17 mouse cellular contexts compared by ENCODE assay signal in the genomic region with DNA sequence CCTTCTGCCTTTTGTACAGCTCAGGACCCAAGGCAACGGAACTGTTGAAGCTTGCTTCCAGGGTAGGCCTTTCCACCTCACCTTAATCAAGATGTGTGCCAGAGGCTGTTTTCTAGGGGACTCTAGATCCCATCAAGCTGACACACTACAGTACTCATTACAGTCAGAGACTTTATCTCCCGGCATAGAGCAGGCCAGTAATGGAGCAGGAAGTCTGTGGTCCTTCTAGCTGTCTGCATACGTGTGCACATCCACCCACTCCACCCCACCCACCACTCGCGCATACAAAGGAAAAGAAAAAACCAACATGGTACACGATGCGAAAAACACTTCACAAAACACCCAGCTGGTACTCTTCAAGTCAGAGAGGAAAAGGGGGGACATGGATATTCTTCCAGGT. TPM values are rescaled to one million over a fixed set of nuclear protein-coding genes. Genes with fewer than 3 reads are reported as not detected.
DNase-seq lines count a peak whose midpoint lies in the region; ATAC-seq and TF ChIP-seq lines count a peak whose summit lies in the region.
"Had no signal": no experiment of that assay in that cellular context is flagged by ENCODE, and none has a peak within 500 bp of the region (broad histone marks: within the 10 kb centered on the region; RNA-seq: fewer than 3 reads in every experiment).

No protein-coding gene starts in this region.

- no peak for TF ChIP-seq CTCF in forebrain, postnatal 0 days (IDR thresholded peaks at IDR 0.05; ENCODE audit: low read depth)

- H3K4me2 ChIP-seq in liver, embryonic 15.5 days = peak overlapping the region; percentile 40
- no peak overlapping the region for H3K4me2 ChIP-seq in forebrain, postnatal 0 days (ENCODE audit: low read depth)

- peak overlapping the region; percentile 36; the same call in 1 of the 2 replicates for H3K9ac ChIP-seq in liver, embryonic 15.5 days
- no peak overlapping the region for H3K9ac ChIP-seq in forebrain, postnatal 0 days

- peak; percentile 83 for DNase-seq in T-cell, adult 2 months (ENCODE audit: low spot score)
- peak; percentile 36 for DNase-seq in thymus, postnatal 0 days (ENCODE audit: low spot score)
- DNase-seq in forebrain, postnatal 0 days = no peak
- DNase-seq in left cerebral cortex, adult 11 months (ENCODE audit: low spot score) = no peak
- DNase-seq in adrenal gland, postnatal 36 days = no peak
- DNase-seq: cerebellum, adult 11 months; heart, adult 18-20 months; heart, postnatal 10 days; lung, postnatal 10 days; right cerebral cortex, postnatal 4 days had no signal

- WGBS in liver, embryonic 15.5 days (ENCODE audit: insufficient replicate concordance) = 25% methylated on average over 7 of the region's 7 CpGs
- 83% methylated on average over 7 of the region's 7 CpGs for WGBS in forebrain, postnatal 0 days

- ATAC-seq in CD4-positive, CD25-positive, alpha-beta regulatory T cell, adult 4 months = peak; percentile 94
- ATAC-seq in liver, embryonic 15.5 days (ENCODE audit: insufficient read depth) = 0 out of 2 replicates have a peak, but pooled peaks have one; percentile 25
- no peak for ATAC-seq in forebrain, postnatal 0 days
- ATAC-seq: hindbrain, postnatal 0 days; midbrain, embryonic 16.5 days had no signal

- peak overlapping the region; percentile 43; the same call in 1 of the 2 replicates for H3K27ac ChIP-seq in liver, embryonic 15.5 days (replicated peaks)
- H3K27ac ChIP-seq in forebrain, postnatal 0 days (ENCODE audit: low read depth, low read length) = no peak overlapping the region
- H3K27ac ChIP-seq: hindbrain, postnatal 0 days had no signal

- H3K4me1 ChIP-seq in liver, embryonic 15.5 days (replicated peaks) = peaks cover 73% of the 10 kb centered on the region
- no peaks in the 10 kb centered on the region for H3K4me1 ChIP-seq in forebrain, postnatal 0 days (ENCODE audit: insufficient read depth)

- no peak overlapping the region for H3K4me3 ChIP-seq in liver, embryonic 15.5 days (replicated peaks)
- H3K4me3 ChIP-seq in forebrain, postnatal 0 days (ENCODE audit: low read depth, low read length) = no peak overlapping the region

- no peaks in the 10 kb centered on the region for H3K9me3 ChIP-seq in liver, embryonic 15.5 days (replicated peaks)
- H3K9me3 ChIP-seq in forebrain, postnatal 0 days (ENCODE audit: low read length) = no peaks in the 10 kb centered on the region

- H3K27me3 ChIP-seq in liver, embryonic 15.5 days = no peaks in the 10 kb centered on the region
- no peaks in the 10 kb centered on the region for H3K27me3 ChIP-seq in forebrain, postnatal 0 days (ENCODE audit: insufficient read depth, low read length)

- no peaks in the 10 kb centered on the region for H3K36me3 ChIP-seq in liver, embryonic 15.5 days (replicated peaks)
- H3K36me3 ChIP-seq in forebrain, postnatal 0 days (ENCODE audit: insufficient read depth) = no peaks in the 10 kb centered on the region

RNA-seq across cellular contexts. Expression of a gene that starts 6.8 kb away (rescaled TPM):
- polyA plus RNA-seq in CD4-positive, CD25-positive, alpha-beta regulatory T cell, adult 4 months (2017; shearing (Covaris generic)) = 100 to 1,000 TPM; 101 to 103 TPM
- 6.7 and 6.8 TPM in 2 replicates for polyA plus RNA-seq in liver, embryonic 15.5 days (2015; fragmentation: Nextera tagmentation; extraction: Ambion mirVana)
- polyA plus RNA-seq in thymus, postnatal 0 days (2015; fragmentation: Nextera tagmentation; extraction: Ambion mirVana) = 26.6 and 26.7 TPM in 2 replicates
- 0.14 and 0.15 TPM in 2 replicates for total RNA-seq in forebrain, postnatal 0 days (2014; rRNA removed)
- 0.10 TPM in 1 of 2 replicates, not detected in the other for polyA plus RNA-seq in forebrain, postnatal 0 days (2015; fragmentation: Nextera tagmentation; extraction: Ambion mirVana)
- 1 to 10 TPM in 1 of 2 experiments, under 1 TPM in 1; 0.70 to 1.3 TPM for total RNA-seq in adrenal gland, postnatal 36 days (2021)
- polyA plus RNA-seq: midbrain, embryonic 16.5 days had no signal

RNA-seq across cellular contexts. Expression of a gene that starts 22.4 kb away (rescaled TPM):
- 10 to 100 TPM in 1 of 2 experiments, 1 to 10 TPM in 1; 7.5 to 15.2 TPM for polyA plus RNA-seq in CD4-positive, CD25-positive, alpha-beta regulatory T cell, adult 4 months (2017; shearing (Covaris generic))
- polyA plus RNA-seq in liver, embryonic 15.5 days (2015; fragmentation: Nextera tagmentation; extraction: Ambion mirVana) = 65.5 and 76.7 TPM in 2 replicates
- polyA plus RNA-seq in thymus, postnatal 0 days (2015; fragmentation: Nextera tagmentation; extraction: Ambion mirVana) = 0.99 and 1.4 TPM in 2 replicates
- total RNA-seq in forebrain, postnatal 0 days (2014; rRNA removed) = 0.54 and 0.90 TPM in 2 replicates
- polyA plus RNA-seq in forebrain, postnatal 0 days (2015; fragmentation: Nextera tagmentation; extraction: Ambion mirVana) = 0.84 and 1.2 TPM in 2 replicates
- total RNA-seq in adrenal gland, postnatal 36 days (2021) = under 1 TPM; 0.26 to 0.40 TPM

RNA-seq across cellular contexts. Expression of a gene that starts 51.4 kb away (rescaled TPM):
- 10 to 100 TPM; 39.7 to 51.9 TPM for polyA plus RNA-seq in CD4-positive, CD25-positive, alpha-beta regulatory T cell, adult 4 months (2017; shearing (Covaris generic))
- 18.0 and 21.5 TPM in 2 replicates for polyA plus RNA-seq in liver, embryonic 15.5 days (2015; fragmentation: Nextera tagmentation; extraction: Ambion mirVana)
- polyA plus RNA-seq in thymus, postnatal 0 days (2015; fragmentation: Nextera tagmentation; extraction: Ambion mirVana) = 59.5 and 62.0 TPM in 2 replicates
- total RNA-seq in forebrain, postnatal 0 days (2014; rRNA removed) = 89.9 and 131 TPM in 2 replicates
- 55.0 and 67.5 TPM in 2 replicates for polyA plus RNA-seq in forebrain, postnatal 0 days (2015; fragmentation: Nextera tagmentation; extraction: Ambion mirVana)
- 10 to 100 TPM; 59.3 to 61.0 TPM for total RNA-seq in adrenal gland, postnatal 36 days (2021)

RNA-seq across cellular contexts. Expression of a gene that starts 53.3 kb away (rescaled TPM):
- polyA plus RNA-seq in CD4-positive, CD25-positive, alpha-beta regulatory T cell, adult 4 months (2017; shearing (Covaris generic)) = 100 to 1,000 TPM; 274 to 321 TPM
- polyA plus RNA-seq in liver, embryonic 15.5 days (2015; fragmentation: Nextera tagmentation; extraction: Ambion mirVana) = 8.2 and 9.5 TPM in 2 replicates
- polyA plus RNA-seq in thymus, postnatal 0 days (2015; fragmentation: Nextera tagmentation; extraction: Ambion mirVana) = 154 and 165 TPM in 2 replicates
- total RNA-seq in forebrain, postnatal 0 days (2014; rRNA removed) = 1.4 and 1.5 TPM in 2 replicates
- 1.1 and 1.3 TPM in 2 replicates for polyA plus RNA-seq in forebrain, postnatal 0 days (2015; fragmentation: Nextera tagmentation; extraction: Ambion mirVana)
- total RNA-seq in adrenal gland, postnatal 36 days (2021) = 1 to 10 TPM in 1 of 2 experiments, under 1 TPM in 1; 0.89 to 1.1 TPM

RNA-seq across cellular contexts. Expression of a gene that starts 57.3 kb away (rescaled TPM):
- polyA plus RNA-seq in CD4-positive, CD25-positive, alpha-beta regulatory T cell, adult 4 months (2017; shearing (Covaris generic)) = under 1 TPM in 1 of 2 experiments, not detected in 1; 0.81 TPM
- polyA plus RNA-seq in liver, embryonic 15.5 days (2015; fragmentation: Nextera tagmentation; extraction: Ambion mirVana) = 0.24 and 0.33 TPM in 2 replicates
- polyA plus RNA-seq in thymus, postnatal 0 days (2015; fragmentation: Nextera tagmentation; extraction: Ambion mirVana) = 2.4 and 2.7 TPM in 2 replicates
- total RNA-seq in forebrain, postnatal 0 days (2014; rRNA removed) = not detected in 2 replicates
- not detected in 2 replicates for polyA plus RNA-seq in forebrain, postnatal 0 days (2015; fragmentation: Nextera tagmentation; extraction: Ambion mirVana)
- not detected for total RNA-seq in adrenal gland, postnatal 36 days (2021)
- total RNA-seq: heart, adult 18-20 months; heart, postnatal 10 days; hindbrain, postnatal 0 days; layer of hippocampus, postnatal 14 days had no signal
- polyA plus RNA-seq: hindbrain, postnatal 0 days; kidney, embryonic 16.5 days; limb, embryonic 11.5 days; midbrain, embryonic 16.5 days had no signal

Comparison
In these comparisons a context has a peak if more than half of its experiments do, and no peak if none do; other contexts are left out.
1. DNase-seq: peak in T-cell, adult 2 months (single experiment) and thymus, postnatal 0 days (single experiment); none in forebrain, postnatal 0 days (single experiment), left cerebral cortex, adult 11 months (single experiment) and adrenal gland, postnatal 36 days (0 of 2).